Mouse (Mus musculus) CH12.LX (cell line): ENCODE measurements at regions not wholly inside any gene's neighbourhood (a gene's known extent, or its start where the extent isn't known, plus 50 kb on each side); places are given as distances from the start of the nearest gene placed in this dataset.

Experiments used
- DNase-seq: peaks from one replicate; pipeline ENCODE4 v3.0.0-alpha.2; 2013; ENCODE audit errors: extremely low read depth
- H3K27ac ChIP-seq: 2 replicates; pipeline ENCODE4 v1.5.1; 2012; ENCODE audit warnings: low read depth, mild to moderate bottlenecking, control low read depth, moderate library complexity; ENCODE audit not compliant: insufficient read depth
- H3K27me3 ChIP-seq: replicated peaks from 2 replicates; pipeline ENCODE3; 2012; ENCODE audit warnings: inconsistent platforms
- H3K36me3 ChIP-seq, 2 experiments: replicated peaks in 1 of 2; 2 replicates each; pipeline versions ENCODE3 to v1.6.1; 2012; ENCODE audit warnings: inconsistent platforms in 1 of 2, low read length in 1 of 2, mild to moderate bottlenecking in 1 of 2, mixed read lengths in 1 of 2, moderate library complexity in 1 of 2; ENCODE audit not compliant: control insufficient read depth in 1 of 2, insufficient read depth in 1 of 2
- H3K4me1 ChIP-seq, 2 experiments: 2 replicates each; pipeline ENCODE4 v1.6.1; 2012; ENCODE audit warnings: inconsistent platforms in 1 of 2, moderate library complexity in 1 of 2; ENCODE audit not compliant: insufficient read depth in 2 of 2, control insufficient read depth in 1 of 2
- H3K4me2 ChIP-seq: 2 replicates; pipeline ENCODE4 v1.6.1; 2012; ENCODE audit warnings: low read depth, mild to moderate bottlenecking, control low read depth; ENCODE audit not compliant: poor library complexity, insufficient read depth, severe bottlenecking
- H3K4me3 ChIP-seq, 3 experiments: fragments of 150-350 bp in 1 of 3; sonication (generic) in 1 of 3; replicated peaks in 1 of 3; 2 replicates each; pipeline versions ENCODE3 to v1.5.1; 2011 to 2012; ENCODE audit warnings: low read depth in 2 of 3, low read length in 2 of 3, mild to moderate bottlenecking in 2 of 3, moderate library complexity in 2 of 3, control low read depth in 1 of 3, improper control_type of control experiment in 1 of 3, inconsistent platforms in 1 of 3, mixed read lengths in 1 of 3; ENCODE audit not compliant: poor library complexity in 1 of 3
- H3K79me2 ChIP-seq: replicated peaks from 2 replicates; pipeline ENCODE4 v1.6.1; 2012; ENCODE audit warnings: mild to moderate bottlenecking, moderate library complexity; ENCODE audit not compliant: control insufficient read depth, poor library complexity, insufficient read depth, severe bottlenecking; ENCODE audit errors: extremely low read depth
- H3K9ac ChIP-seq: 2 replicates; pipeline ENCODE4 v1.6.1; 2012; ENCODE audit warnings: low read depth, mild to moderate bottlenecking, control low read depth, moderate library complexity; ENCODE audit not compliant: insufficient read depth
- H3K9me3 ChIP-seq: replicated peaks from 2 replicates; pipeline ENCODE3; 2012; ENCODE audit warnings: low read length, inconsistent platforms, mixed read lengths
- BHLHE40 ChIP-seq: IDR thresholded peaks from 2 replicates; pipeline ENCODE4 v1.6.1; 2011; ENCODE audit warnings: mild to moderate bottlenecking, low read depth, low read length, improper control_type of control experiment
- CHD2 ChIP-seq: IDR thresholded peaks from 2 replicates; pipeline ENCODE4 v1.6.1; 2011; ENCODE audit warnings: low read length, improper control_type of control experiment
- ELF1 ChIP-seq: IDR thresholded peaks from 2 replicates; pipeline ENCODE4 v1.6.1; 2014; ENCODE audit warnings: low read depth, mild to moderate bottlenecking, inconsistent platforms, low read length, improper control_type of control experiment
- EP300 ChIP-seq: IDR thresholded peaks from 2 replicates; pipeline ENCODE4 v1.6.1; 2011; ENCODE audit warnings: low read length, improper control_type of control experiment
- GABPA ChIP-seq: IDR thresholded peaks from 2 replicates; pipeline ENCODE4 v1.6.1; 2012; ENCODE audit warnings: low read depth, low read length, improper control_type of control experiment, inconsistent platforms; ENCODE audit not compliant: insufficient replicate concordance
- HCFC1 ChIP-seq: IDR thresholded peaks from 2 replicates; pipeline ENCODE4 v1.6.1; 2012; ENCODE audit warnings: low read depth, mild to moderate bottlenecking, inconsistent platforms, low read length, improper control_type of control experiment
- IRF4 ChIP-seq: IDR thresholded peaks from 2 replicates; pipeline ENCODE4 v1.6.1; 2014; ENCODE audit warnings: low read depth, mild to moderate bottlenecking, inconsistent platforms, low read length, improper control_type of control experiment
- JUND ChIP-seq: conservative IDR thresholded peaks from 2 replicates; pipeline ENCODE4 v1.6.1; 2011; ENCODE audit warnings: low read depth, low read length, improper control_type of control experiment
- KAT2A ChIP-seq: IDR thresholded peaks from 2 replicates; pipeline ENCODE4 v1.6.1; 2012; ENCODE audit warnings: low read length, improper control_type of control experiment, inconsistent platforms; ENCODE audit not compliant: insufficient replicate concordance
- MAX ChIP-seq: IDR thresholded peaks from 2 replicates; pipeline ENCODE4 v1.6.1; 2011; ENCODE audit warnings: low read length, improper control_type of control experiment
- MXI1 ChIP-seq: IDR thresholded peaks from 2 replicates; pipeline ENCODE4 v1.6.1; 2011; ENCODE audit warnings: mild to moderate bottlenecking, low read depth, low read length, improper control_type of control experiment
- PAX5 ChIP-seq: IDR thresholded peaks from 2 replicates; pipeline ENCODE4 v1.6.1; 2012; ENCODE audit warnings: low read length, inconsistent platforms, mixed read lengths
- SIN3A ChIP-seq: IDR thresholded peaks from 2 replicates; pipeline ENCODE4 v1.6.1; 2012; ENCODE audit warnings: low read length, improper control_type of control experiment, inconsistent platforms
- UBTF ChIP-seq: IDR thresholded peaks from 2 replicates; pipeline ENCODE4 v1.6.1; 2012; ENCODE audit warnings: low read depth, mild to moderate bottlenecking, inconsistent platforms, low read length, improper control_type of control experiment, moderate library complexity
- USF1 ChIP-seq: IDR thresholded peaks from 2 replicates; pipeline ENCODE4 v1.6.1; 2014; ENCODE audit warnings: low read depth, mild to moderate bottlenecking, inconsistent platforms, low read length, improper control_type of control experiment
- ZKSCAN1 ChIP-seq: IDR thresholded peaks from 2 replicates; pipeline ENCODE4 v1.6.1; 2012; ENCODE audit warnings: low read depth, inconsistent platforms, low read length, improper control_type of control experiment, borderline replicate concordance
- ZNF384 ChIP-seq: IDR thresholded peaks from 2 replicates; pipeline ENCODE4 v1.6.1; 2012; ENCODE audit warnings: low read depth, low read length, improper control_type of control experiment, inconsistent platforms
- dilution Hi-C: fragments of 300-500 bp; cut with MboI; formaldehyde crosslinking; loops from 2 replicates; pipeline ENCODE4 v1.14.3; 2020; ENCODE audit warnings: low sequenced_read_pairs; ENCODE audit not compliant: extremely low pct_unique_long_range_greater_than_20kb, extremely low pct_ligation_motif_present
- in situ Hi-C: fragments of 300-500 bp; cut with MboI; formaldehyde crosslinking; loops from 3 replicates; pipeline ENCODE4 v1.14.3; 2019; ENCODE audit warnings: low sequenced_read_pairs, low pct_ligation_motif_present, low pct_unique_long_range_greater_than_20kb, mixed read lengths

GRCm38 (mm10) chr2:173451993-173452481 lies 70.3 kb upstream of the 1700021F07Rik start:
- no peaks in the 10 kb centered on the region for H3K79me2 ChIP-seq
- DNase-seq, result peak; percentile 35
- peaks cover 9 to 30% of the 10 kb centered on the region in 2 experiments for H3K4me1 ChIP-seq
- H3K27ac ChIP-seq, result no peak overlapping the region
- TF ChIP-seq IRF4, result peak; percentile 48
- TF ChIP-seq JUND, result peak; percentile 23; the same call in 1 of the 2 replicates
- no peak for TF ChIP-seq KAT2A
- peak; percentile 40; the same call in 1 of the 2 replicates for TF ChIP-seq ELF1
- TF ChIP-seq CHD2, result no peak
- TF ChIP-seq UBTF, result no peak
- TF ChIP-seq GABPA, result no peak
- TF ChIP-seq EP300, result peak; percentile 41
- TF ChIP-seq ZNF384, result no peak
- TF ChIP-seq MAX, result 0 out of 2 replicates have a peak, but pooled peaks have one; percentile 15
- peak; percentile 79 for TF ChIP-seq BHLHE40
- TF ChIP-seq, all 38 proteins: peak for 6
- 0 out of 2 replicates have a peak overlapping the region, but pooled peaks have one; percentile 16 for H3K4me2 ChIP-seq
- dilution Hi-C loops, result no loop called here
- H3K9me3 ChIP-seq, result peaks cover 29% of the 10 kb centered on the region
- no peak overlapping the region for H3K4me3 ChIP-seq
- no peaks in the 10 kb centered on the region for H3K36me3 ChIP-seq
- in situ Hi-C loops, result loop anchor here (5.0 to 10.0 kb wide), 3 partner anchors 73 to 220 kb away; partner anchors contain the start of genes 1700021F07Rik and Pmepa1
- no peak overlapping the region for H3K9ac ChIP-seq
- peaks cover 1% of the 10 kb centered on the region for H3K27me3 ChIP-seq

GRCm38 (mm10) chr2:173452800-173453199 lies 69.6 kb upstream of the 1700021F07Rik start:
- Histone ChIP-seq H3K79me2 (no peaks in the 10 kb centered on the region), H3K27me3 (peaks cover 1% of the 10 kb centered on the region), H3K4me3 (no peak overlapping the region), H3K9me3 (peaks cover 26% of the 10 kb centered on the region), H3K27ac (no peak overlapping the region), H3K4me2 (no peak overlapping the region), H3K36me3 (no peaks in the 10 kb centered on the region), H3K4me1 (peaks cover 9 to 30% of the 10 kb centered on the region in 2 experiments), H3K9ac (no peak overlapping the region)
- dilution Hi-C loops, result no loop called here
- TF ChIP-seq MXI1, result no peak
- TF ChIP-seq USF1, result no peak
- no peak for TF ChIP-seq HCFC1
- TF ChIP-seq PAX5, result no peak
- no peak for TF ChIP-seq BHLHE40
- TF ChIP-seq SIN3A, result no peak
- no peak for TF ChIP-seq EP300
- TF ChIP-seq ZKSCAN1, result no peak
- DNase-seq, result no peak
- in situ Hi-C loops, result loop anchor here (5.0 to 10.0 kb wide), 3 partner anchors 72 to 220 kb away; partner anchors contain the start of genes 1700021F07Rik and Pmepa1
